Mouse (Mus musculus) ES-Bruce4 (cell line): ENCODE data around the gene Acat3.

Source experiments
- CTCF ChIP-seq: IDR thresholded peaks from one replicate; pipeline ENCODE4 v1.8.1; 2011; ENCODE audit warnings: low read depth, low read length
- EP300 ChIP-seq: IDR thresholded peaks from 2 replicates; pipeline ENCODE4 v1.6.1; 2011; ENCODE audit warnings: low read depth, low read length; ENCODE audit not compliant: insufficient read depth
- POLR2A ChIP-seq: IDR thresholded peaks from one replicate; pipeline ENCODE4 v1.8.1; 2011; ENCODE audit warnings: low read length; ENCODE audit not compliant: insufficient read depth

DNA sequence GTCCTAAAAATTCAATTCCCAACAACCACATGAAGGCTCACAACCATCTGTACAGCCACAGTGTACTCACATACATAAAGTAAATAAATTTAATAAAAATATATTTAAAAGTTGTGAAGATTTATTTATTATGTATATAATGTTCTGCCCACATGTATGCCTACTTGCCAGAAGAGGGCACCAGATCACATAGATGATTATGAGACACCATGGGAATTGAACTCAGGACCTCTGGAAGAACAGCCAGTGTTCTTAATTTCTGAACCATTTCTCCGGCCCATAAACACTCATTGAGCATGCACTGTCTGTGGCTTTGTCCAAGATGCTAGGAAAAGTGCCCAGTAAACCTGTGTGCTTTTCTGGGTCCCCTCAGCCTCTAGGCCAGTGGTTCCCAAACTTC, 59.2 kb downstream of the Acat3 start:
- no peak for TF ChIP-seq CTCF
- TF ChIP-seq POLR2A = no peak
- TF ChIP-seq EP300 = no peak
